Mouse (Mus musculus) layer of hippocampus, adult 2 months (tissue): ENCODE measurements at regions not wholly inside any gene's neighbourhood (a gene's known extent, or its start where the extent isn't known, plus 50 kb on each side); places are given as distances from the start of the nearest gene placed in this dataset.

Source experiments
- DNase-seq, 2 experiments: peaks; one replicate each; pipeline ENCODE4 v3.0.0; 2022; ENCODE audit warnings: low spot score in 2 of 2
- H3K27ac ChIP-seq: fragments of 200-600 bp; 2 replicates; pipeline ENCODE4 v1.8.1; 2022
- H3K4me3 ChIP-seq: fragments of 200-600 bp; 2 replicates; pipeline ENCODE4 v1.8.1; 2022; ENCODE audit warnings: mild to moderate bottlenecking
- CTCF ChIP-seq: fragments of 200-600 bp; conservative IDR thresholded peaks from 2 replicates; pipeline ENCODE4 v1.8.1; 2022; ENCODE audit warnings: antibody characterized with exemption, mild to moderate bottlenecking, moderate library complexity

GRCm38 (mm10) chr5:54279357-54279756, 281.1 kb downstream of the Stim2 start:
- Histone ChIP-seq H3K4me3 (peak overlapping the region; percentile 8; the same call in 1 of the 2 replicates), H3K27ac (no peak overlapping the region)
- TF ChIP-seq CTCF: no peak
- no peak for DNase-seq

- no peak overlapping the region for H3K27ac ChIP-seq
- peak; percentile 45 for TF ChIP-seq CTCF
- H3K4me3 ChIP-seq: no peak overlapping the region
- DNase-seq: no peak
Measured at GRCm38 (mm10) chr5:54280670-54281069, 282.4 kb downstream of the Stim2 start.

GRCm38 (mm10) chr5:54281121-54281520, 282.8 kb downstream of the Stim2 start:
- no peak overlapping the region for H3K4me3 ChIP-seq
- no peak overlapping the region for H3K27ac ChIP-seq
- DNase-seq: no peak
- TF ChIP-seq CTCF: no peak

GRCm38 (mm10) chr5:54290372-54291080, 292.2 kb downstream of the Stim2 start:
- TF ChIP-seq CTCF: no peak
- no peak for DNase-seq

GRCm38 (mm10) chr5:54291940-54292339, 293.6 kb downstream of the Stim2 start:
- no peak for TF ChIP-seq CTCF
- no peak for DNase-seq
- Histone ChIP-seq H3K27ac (no peak overlapping the region), H3K4me3 (no peak overlapping the region)

More at GRCm38 (mm10) chr5:54290372-54291080, 292.2 kb downstream of the Stim2 start:
- Histone ChIP-seq H3K27ac (no peak overlapping the region), H3K4me3 (no peak overlapping the region)

GRCm38 (mm10) chr5:54313660-54314279, 315.5 kb downstream of the Stim2 start:
- DNase-seq: no peak
- no peak overlapping the region for H3K27ac ChIP-seq
- TF ChIP-seq CTCF: no peak
- no peak overlapping the region for H3K4me3 ChIP-seq

- Histone ChIP-seq H3K4me3 (no peak overlapping the region), H3K27ac (no peak overlapping the region)
- DNase-seq: no peak
- no peak for TF ChIP-seq CTCF
Measured at GRCm38 (mm10) chr5:54330415-54330814, 332.1 kb downstream of the Stim2 start.

- Histone ChIP-seq H3K4me3 (no peak overlapping the region), H3K27ac (no peak overlapping the region)
- TF ChIP-seq CTCF: no peak
- DNase-seq: no peak
Measured at GRCm38 (mm10) chr5:54342976-54343375, 344.7 kb downstream of the Stim2 start.

GRCm38 (mm10) chr5:54343432-54343831, 345.1 kb downstream of the Stim2 start:
- no peak for TF ChIP-seq CTCF
- DNase-seq: no peak
- H3K27ac ChIP-seq: no peak overlapping the region
- H3K4me3 ChIP-seq: no peak overlapping the region

GRCm38 (mm10) chr5:54348820-54349596, 350.7 kb downstream of the Stim2 start:
- no peak for TF ChIP-seq CTCF
- H3K27ac ChIP-seq: no peak overlapping the region
- H3K4me3 ChIP-seq: no peak overlapping the region
- no peak for DNase-seq

- Histone ChIP-seq H3K27ac (no peak overlapping the region), H3K4me3 (no peak overlapping the region)
- TF ChIP-seq CTCF: no peak
- no peak for DNase-seq
Measured at GRCm38 (mm10) chr5:54349775-54350332, 351.6 kb downstream of the Stim2 start.

- H3K27ac ChIP-seq: no peak overlapping the region
- TF ChIP-seq CTCF: no peak
- no peak overlapping the region for H3K4me3 ChIP-seq
Measured at GRCm38 (mm10) chr5:54356105-54356504, 357.8 kb downstream of the Stim2 start.

GRCm38 (mm10) chr5:54357501-54357900, 359.2 kb downstream of the Stim2 start:
- no peak for TF ChIP-seq CTCF
- no peak overlapping the region for H3K27ac ChIP-seq
- DNase-seq: no peak
- no peak overlapping the region for H3K4me3 ChIP-seq

More at GRCm38 (mm10) chr5:54356105-54356504, 357.8 kb downstream of the Stim2 start:
- no peak for DNase-seq
